In the genomic region with DNA sequence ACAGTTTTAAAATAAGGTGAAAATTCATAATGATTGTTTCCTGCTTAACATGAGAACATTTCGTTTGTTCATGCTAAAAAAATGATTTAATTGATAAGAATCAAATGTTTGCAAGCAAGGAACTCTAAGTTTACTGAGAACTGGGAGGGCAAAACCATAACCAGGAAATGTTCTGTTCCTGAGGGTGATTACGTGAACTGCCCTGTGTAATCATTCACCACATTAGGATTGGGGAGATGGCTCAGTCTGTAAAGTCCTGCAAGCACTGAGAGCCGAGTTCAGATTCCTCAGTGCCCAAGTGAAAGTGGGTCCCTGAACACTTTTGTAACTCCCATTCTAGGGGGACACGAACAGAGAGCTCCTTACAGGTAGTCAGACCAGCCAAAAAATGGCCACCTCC, we compare ENCODE assay signal across 28 mouse cellular contexts. TPM values are rescaled to one million over a fixed set of nuclear protein-coding genes. Genes with fewer than 3 reads are reported as not detected.
DNase-seq lines count a peak whose midpoint lies in the region; TF ChIP-seq lines count a peak whose summit lies in the region.
"Had no signal": no experiment of that assay in that cellular context is flagged by ENCODE, and none has a peak within 500 bp of the region (broad histone marks: within the 10 kb centered on the region; RNA-seq: fewer than 3 reads in every experiment).

No protein-coding gene starts in this region.

- no peak for TF ChIP-seq RAD21 in CH12.LX (IDR thresholded peaks at IDR 0.05; ENCODE audit: low read depth, low read length)

- dilution Hi-C loops in CH12.LX (cut with MboI; ENCODE audit: extremely low pct_ligation_motif_present, extremely low pct_unique_long_range_greater_than_20kb, low sequenced_read_pairs): no loop called here

- no peaks in the 10 kb centered on the region for H3K36me3 ChIP-seq in CH12.LX (replicated peaks in 1 of 2; ENCODE audit: control insufficient read depth in 1 of 2, insufficient read depth in 1 of 2, low read length in 1 of 2)
- H3K36me3 ChIP-seq: G1E; hindbrain, embryonic 13.5 days; limb, embryonic 12.5 days; liver, embryonic 15.5 days; lung, embryonic 15.5 days; midbrain, embryonic 10.5 days; midbrain, embryonic 15.5 days; neural tube, embryonic 15.5 days had no signal

- DNase-seq in kidney, adult 8-10 months: peak; percentile 13 to 19
- no peak for DNase-seq in kidney, postnatal 14 days
- DNase-seq in lung, postnatal 25 days (ENCODE audit: low spot score): peak; percentile 53
- DNase-seq in lung, adult 2 months: no peak
- DNase-seq in CH12.LX (ENCODE audit: extremely low read depth): no peak
- peak; percentile 8 to 39 for DNase-seq in kidney, postnatal 25 days
- DNase-seq in embryo, embryonic 9.5 days (ENCODE audit: extremely low spot score): no peak
- DNase-seq: adrenal gland, adult 8-10 months; cerebellum, adult 8-10 months; cerebellum, postnatal 25 days; gastrocnemius, postnatal 14 days; heart, adult 18-20 months; heart, postnatal 36 days; right cerebral cortex, postnatal 25 days; thymus, postnatal 14 days had no signal

- TF ChIP-seq CTCF in lung, adult 2 months (IDR thresholded peaks at IDR 0.05; ENCODE audit: insufficient read depth, low read length): no peak
- no peak for TF ChIP-seq CTCF in CH12.LX (conservative IDR thresholded peaks at IDR 0.05 in 1 of 2, IDR thresholded peaks at IDR 0.05 in 1 of 2; ENCODE audit: low read depth in 2 of 2, low read length in 2 of 2)

- H3K79me2 ChIP-seq in CH12.LX (replicated peaks; ENCODE audit: control insufficient read depth, extremely low read depth, insufficient read depth, poor library complexity, severe bottlenecking): no peaks in the 10 kb centered on the region

- no peak for TF ChIP-seq EP300 in CH12.LX (IDR thresholded peaks at IDR 0.05; ENCODE audit: low read length)

- in situ Hi-C loops in CH12.LX (cut with MboI; ENCODE audit: low pct_ligation_motif_present, low pct_unique_long_range_greater_than_20kb, low sequenced_read_pairs): no loop called here

- H3K4me2 ChIP-seq in CH12.LX (ENCODE audit: insufficient read depth, low read depth, poor library complexity, severe bottlenecking): 0 out of 2 replicates have a peak overlapping the region, but pooled peaks have one; percentile 44
- H3K4me2 ChIP-seq: forebrain, embryonic 13.5 days; heart, embryonic 11.5 days; hindbrain, embryonic 13.5 days; limb, embryonic 12.5 days; liver, embryonic 15.5 days; lung, embryonic 15.5 days; midbrain, embryonic 15.5 days; neural tube, embryonic 15.5 days had no signal

- WGBS in lung, adult 2 months: 44% methylated on average over 4 of the region's 4 CpGs

- peaks cover 6% of the 10 kb centered on the region for H3K4me1 ChIP-seq in lung, adult 2 months (ENCODE audit: control insufficient read depth, insufficient read depth, low read length)
- H3K4me1 ChIP-seq in CH12.LX (ENCODE audit: control insufficient read depth in 1 of 2, insufficient read depth in 2 of 2): no peaks in the 10 kb centered on the region
- H3K4me1 ChIP-seq: forebrain, embryonic 13.5 days; hindbrain, embryonic 13.5 days; limb, embryonic 12.5 days; liver, embryonic 15.5 days; midbrain, embryonic 10.5 days; midbrain, embryonic 15.5 days; neural tube, embryonic 15.5 days had no signal

- no peak overlapping the region for H3K4me3 ChIP-seq in lung, adult 2 months (replicated peaks; ENCODE audit: extremely low read depth, low read depth, low read length)
- H3K4me3 ChIP-seq in CH12.LX (replicated peaks in 1 of 3; ENCODE audit: low read depth in 2 of 3, low read length in 2 of 3, poor library complexity in 1 of 3): no peak overlapping the region
- H3K4me3 ChIP-seq: forebrain, embryonic 13.5 days; hindbrain, embryonic 13.5 days; layer of hippocampus, adult 2 months; left cerebral cortex, adult 2 months; limb, embryonic 12.5 days; liver, embryonic 15.5 days; lung, embryonic 15.5 days; midbrain, embryonic 10.5 days; midbrain, embryonic 15.5 days; neural tube, embryonic 15.5 days had no signal

- H3K27ac ChIP-seq in CH12.LX (ENCODE audit: insufficient read depth, low read depth): no peak overlapping the region
- H3K27ac ChIP-seq: forebrain, embryonic 13.5 days; hindbrain, embryonic 13.5 days; layer of hippocampus, adult 2 months; left cerebral cortex, adult 2 months; limb, embryonic 12.5 days; liver, embryonic 15.5 days; midbrain, embryonic 10.5 days; midbrain, embryonic 15.5 days; neural tube, embryonic 15.5 days had no signal

- no peak for TF ChIP-seq POLR2A in lung, adult 2 months (IDR thresholded peaks at IDR 0.05; ENCODE audit: borderline replicate concordance, extremely low read depth, low read depth, low read length)
- TF ChIP-seq POLR2A in CH12.LX (IDR thresholded peaks at IDR 0.05; ENCODE audit: low read depth, low read length): no peak

- no peaks in the 10 kb centered on the region for H3K27me3 ChIP-seq in CH12.LX (replicated peaks)
- H3K27me3 ChIP-seq: forebrain, embryonic 13.5 days; hindbrain, embryonic 13.5 days; limb, embryonic 12.5 days; liver, embryonic 15.5 days; lung, embryonic 15.5 days; midbrain, embryonic 15.5 days; neural tube, embryonic 15.5 days had no signal

- H3K9ac ChIP-seq in CH12.LX (ENCODE audit: insufficient read depth, low read depth): no peak overlapping the region
- H3K9ac ChIP-seq: forebrain, embryonic 13.5 days; hindbrain, embryonic 13.5 days; limb, embryonic 12.5 days; liver, embryonic 15.5 days; lung, embryonic 15.5 days; midbrain, embryonic 15.5 days; neural tube, embryonic 15.5 days had no signal

- no peaks in the 10 kb centered on the region for H3K9me3 ChIP-seq in CH12.LX (replicated peaks; ENCODE audit: low read length)
- H3K9me3 ChIP-seq: forebrain, embryonic 13.5 days; G1E; hindbrain, embryonic 13.5 days; limb, embryonic 12.5 days; liver, embryonic 15.5 days; lung, embryonic 15.5 days; midbrain, embryonic 10.5 days; midbrain, embryonic 15.5 days; neural tube, embryonic 15.5 days had no signal

TF ChIP-seq in CH12.LX, 34 proteins besides CTCF, POLR2A, EP300 and RAD21:
- no peak for TF ChIP-seq CHD2 (IDR thresholded peaks at IDR 0.05; ENCODE audit: low read length)
- TF ChIP-seq TCF12 (IDR thresholded peaks at IDR 0.05; ENCODE audit: low read depth, low read length): no peak
- TF ChIP-seq RCOR1 (conservative IDR thresholded peaks at IDR 0.05; ENCODE audit: low read depth, low read length): no peak
- TF ChIP-seq MEF2A (IDR thresholded peaks at IDR 0.05; ENCODE audit: borderline replicate concordance, low read depth, low read length): no peak
- TF ChIP-seq USF2 (conservative IDR thresholded peaks at IDR 0.05; ENCODE audit: low read depth, low read length): no peak
- no peak for TF ChIP-seq BHLHE40 (IDR thresholded peaks at IDR 0.05; ENCODE audit: low read depth, low read length)
- TF ChIP-seq NRF1 (IDR thresholded peaks at IDR 0.05; ENCODE audit: low read depth, low read length): no peak
- no peak for TF ChIP-seq POLR2AphosphoS2 (IDR thresholded peaks at IDR 0.05; ENCODE audit: low read depth, low read length)
- no peak for TF ChIP-seq JUND (conservative IDR thresholded peaks at IDR 0.05; ENCODE audit: low read depth, low read length)
- TF ChIP-seq GABPA (IDR thresholded peaks at IDR 0.05; ENCODE audit: insufficient replicate concordance, low read depth, low read length): no peak
- no peak for TF ChIP-seq TBP (conservative IDR thresholded peaks at IDR 0.05; ENCODE audit: low read depth, low read length)
- TF ChIP-seq SMC3 (IDR thresholded peaks at IDR 0.05; ENCODE audit: low read depth, low read length): no peak
- TF ChIP-seq UBTF (IDR thresholded peaks at IDR 0.05; ENCODE audit: low read depth, low read length): no peak

RNA-seq across cellular contexts. Expression of gene Cav2, which starts 15.9 kb away (rescaled TPM):
- 220 and 261 TPM in 2 replicates for polyA plus RNA-seq in lung, adult 2 months (2012; rRNA removed)
- total RNA-seq in CH12.LX (2012; rRNA removed) (not detected in 2 replicates), CH12.LX (2014; rRNA removed) (0.08 TPM in 1 of 2 replicates, not detected in the other)
- not detected in 2 replicates for polyA plus RNA-seq in CH12.LX (2012; ENCODE audit: insufficient read length, low read depth)
- polyA plus RNA-seq: G1E had no signal

RNA-seq across cellular contexts. Expression of gene Cav1, which starts 41.1 kb away (rescaled TPM):
- polyA plus RNA-seq in lung, adult 2 months (2012; rRNA removed): 1,746 and 2,229 TPM in 2 replicates
- not detected in 2 replicates for total RNA-seq in CH12.LX (2012; rRNA removed)
- total RNA-seq in CH12.LX (2014; rRNA removed): not detected in 2 replicates
- not detected in 2 replicates for polyA plus RNA-seq in CH12.LX (2012; ENCODE audit: insufficient read length, low read depth)
- total RNA-seq: G1E; megakaryocyte progenitor cell, adult 5-6 weeks had no signal
- polyA plus RNA-seq: G1E had no signal

Comparison
In these comparisons a context has a peak if more than half of its experiments do, and no peak if none do; other contexts are left out.
1. DNase-seq: peak in kidney, adult 8-10 months (2 of 2), lung, postnatal 25 days (single experiment) and kidney, postnatal 25 days (2 of 2); none in kidney, postnatal 14 days (single experiment), lung, adult 2 months (single experiment), CH12.LX (single experiment) and embryo, embryonic 9.5 days (single experiment).
2. RNA of gene Cav2, which starts 15.9 kb away (polyA plus RNA-seq): 220 to 261 TPM in lung, adult 2 months; not detected in CH12.LX; every median in the first group is over 100 times any median in the second.
3. RNA of gene Cav1, which starts 41.1 kb away (polyA plus RNA-seq): 1,746 to 2,229 TPM in lung, adult 2 months; not detected in CH12.LX; every median in the first group is over 1,000 times any median in the second.